Mouse (Mus musculus) midbrain, embryonic 12.5 days (tissue): ENCODE results near the gene Pard3. TPM values are rescaled to one million over a fixed set of nuclear protein-coding genes. Genes with fewer than 3 reads are reported as not detected.

ENCODE experiments used
- ATAC-seq: fragments of 200-750 bp; cut with Nextera tagmentation; 2 replicates; pipeline ENCODE4 v1.8.0; 2017; ENCODE audit warnings: low read depth, moderate TSS enrichment, moderate library complexity; ENCODE audit not compliant: low FRiP score
- H3K27ac ChIP-seq: fragments of 300-500 bp; sonication (generic); replicated peaks from 2 replicates; pipeline ENCODE4 v1.5.1; 2016; ENCODE audit warnings: mild to moderate bottlenecking
- H3K27me3 ChIP-seq: fragments of 300-500 bp; sonication (generic); 2 replicates; pipeline ENCODE4 v1.6.1; 2016; ENCODE audit warnings: mild to moderate bottlenecking
- H3K36me3 ChIP-seq: fragments of 300-500 bp; sonication (generic); 2 replicates; pipeline ENCODE4 v1.6.1; 2016
- H3K4me1 ChIP-seq: fragments of 300-500 bp; sonication (generic); 2 replicates; pipeline ENCODE4 v1.6.1; 2016
- H3K4me2 ChIP-seq: fragments of 300-500 bp; sonication (generic); replicated peaks from 2 replicates; pipeline ENCODE4 v1.6.1; 2016; ENCODE audit warnings: mild to moderate bottlenecking, moderate library complexity
- H3K4me3 ChIP-seq: fragments of 300-500 bp; sonication (generic); 2 replicates; pipeline ENCODE4 v1.5.1; 2016; ENCODE audit warnings: mild to moderate bottlenecking
- H3K9ac ChIP-seq: fragments of 300-500 bp; sonication (generic); replicated peaks from 2 replicates; pipeline ENCODE4 v1.6.1; 2016; ENCODE audit warnings: mild to moderate bottlenecking, moderate library complexity
- H3K9me3 ChIP-seq: fragments of 300-500 bp; sonication (generic); 2 replicates; pipeline ENCODE4 v1.6.1; 2016; ENCODE audit warnings: mild to moderate bottlenecking
- WGBS: fragments of 180-500 bp; shearing (Covaris S2); methylation state at CpG from one replicate; pipeline ENCODE4 v1.1.7; 2016; 5-methylcytosine and 5-hydroxymethylcytosine counted together
- polyA plus RNA-seq: library from polyadenylated mRNA; unstranded; fragments of >200 nt; fragmentation: Nextera tagmentation; extraction: Ambion mirVana; gene quantifications from 2 replicates; pipeline ENCODE4 v1.2.1, GENCODE M21; 2016

Pard3 gene
- polyA plus RNA-seq, 1 experiment from 2014 or later, result 36.6 TPM

DNA sequence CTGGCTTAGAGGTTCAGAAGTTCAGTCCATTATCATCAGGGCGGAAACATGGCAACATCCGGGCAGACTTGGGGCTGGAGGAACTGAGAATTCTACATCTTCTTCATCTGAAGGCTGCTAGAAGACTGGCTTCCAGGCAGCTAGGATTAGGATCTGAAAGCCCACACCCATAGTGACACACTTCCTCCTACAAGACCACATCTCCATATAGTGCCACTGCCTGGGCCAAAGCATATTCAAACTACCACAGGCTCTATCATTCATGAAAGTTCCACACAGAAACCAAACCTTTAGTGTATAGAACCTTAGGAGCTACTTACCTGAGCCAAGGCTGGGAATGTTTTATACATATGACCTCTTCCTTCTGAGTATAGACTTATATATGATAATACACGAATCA, 476.6 kb downstream of the Pard3 start:
- Histone ChIP-seq H3K27ac (no peak overlapping the region), H3K4me3 (no peak overlapping the region), H3K36me3 (no peaks in the 10 kb centered on the region), H3K4me1 (peaks cover 9% of the 10 kb centered on the region), H3K4me2 (no peak overlapping the region), H3K9me3 (no peaks in the 10 kb centered on the region), H3K27me3 (no peaks in the 10 kb centered on the region), H3K9ac (no peak overlapping the region)
- 89% methylated on average over 3 of the region's 3 CpGs for WGBS
- ATAC-seq, result no peak

DNA sequence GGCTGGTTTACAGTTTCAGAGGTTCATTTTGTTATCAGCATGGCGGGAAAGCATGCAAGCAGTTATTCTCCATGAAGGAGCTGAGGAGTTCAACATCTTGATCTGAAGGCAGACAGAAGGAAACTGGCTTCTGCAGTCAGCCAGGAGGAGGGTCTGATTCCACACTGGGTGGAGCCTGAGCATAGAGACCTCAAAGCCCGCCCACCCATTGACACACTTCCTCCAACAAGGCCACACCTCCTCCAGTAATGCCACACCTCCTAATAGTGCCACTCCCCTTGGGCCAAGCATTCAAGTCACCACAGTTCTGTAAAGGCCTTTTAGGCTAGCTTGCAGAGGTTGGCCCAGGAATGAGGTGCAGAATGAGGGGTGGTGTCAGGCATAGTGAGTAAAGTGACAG, 478.5 kb downstream of the Pard3 start:
- Histone ChIP-seq H3K9ac (no peak overlapping the region), H3K9me3 (no peaks in the 10 kb centered on the region), H3K4me3 (no peak overlapping the region), H3K27ac (no peak overlapping the region), H3K4me2 (no peak overlapping the region), H3K36me3 (no peaks in the 10 kb centered on the region), H3K4me1 (peaks cover 6% of the 10 kb centered on the region), H3K27me3 (no peaks in the 10 kb centered on the region)
- ATAC-seq, result no peak
- WGBS, result 76% methylated on average over 2 of the region's 2 CpGs

DNA sequence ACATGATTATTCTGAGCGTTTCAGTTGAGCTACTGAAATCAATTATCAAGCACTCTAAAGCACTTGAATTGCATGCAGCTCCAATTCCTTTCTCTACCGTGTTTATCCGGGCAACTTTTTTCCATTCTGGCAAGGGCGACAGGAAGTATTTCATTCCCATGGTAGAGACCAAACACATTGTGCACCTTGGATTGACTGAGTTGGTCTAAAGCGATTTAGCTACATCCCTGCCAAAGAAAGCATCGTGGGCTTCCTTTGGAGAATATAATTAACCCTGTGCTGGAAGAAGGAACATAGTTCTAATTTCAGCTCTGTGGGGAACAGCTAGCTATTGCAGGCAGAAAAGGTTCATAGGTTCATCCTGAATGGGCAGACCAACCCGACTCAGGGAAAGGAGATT, 480.0 kb downstream of the Pard3 start:
- Histone ChIP-seq H3K27me3 (no peaks in the 10 kb centered on the region), H3K4me3 (no peak overlapping the region), H3K9ac (no peak overlapping the region), H3K4me1 (peaks cover 14% of the 10 kb centered on the region), H3K36me3 (no peaks in the 10 kb centered on the region), H3K27ac (no peak overlapping the region), H3K9me3 (no peaks in the 10 kb centered on the region), H3K4me2 (no peak overlapping the region)
- WGBS, result 77% methylated on average over 7 of the region's 7 CpGs
- ATAC-seq, result no peak

DNA sequence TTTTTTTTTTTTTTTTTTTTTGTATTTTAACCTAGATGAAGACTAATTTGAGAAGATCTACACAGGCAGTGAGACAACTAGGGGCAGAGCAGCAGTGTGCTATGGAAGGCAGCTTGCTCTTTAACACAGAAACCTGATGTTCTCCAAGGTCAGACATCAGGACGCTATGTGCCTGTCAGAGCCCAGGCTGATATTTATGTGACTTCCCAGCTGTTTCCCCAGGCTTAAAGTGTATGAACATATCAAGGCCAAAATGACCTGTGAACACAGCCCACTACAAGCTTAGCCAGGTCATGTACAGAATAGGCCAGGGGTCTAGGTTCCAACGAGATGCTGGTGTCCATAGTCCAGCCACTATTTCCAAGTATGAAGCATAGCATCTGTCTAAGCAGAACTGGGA, 482.5 kb downstream of the Pard3 start:
- Histone ChIP-seq H3K4me1 (peaks cover 18% of the 10 kb centered on the region), H3K27ac (no peak overlapping the region)
- WGBS, result 92% methylated on average over 2 of the region's 2 CpGs

DNA sequence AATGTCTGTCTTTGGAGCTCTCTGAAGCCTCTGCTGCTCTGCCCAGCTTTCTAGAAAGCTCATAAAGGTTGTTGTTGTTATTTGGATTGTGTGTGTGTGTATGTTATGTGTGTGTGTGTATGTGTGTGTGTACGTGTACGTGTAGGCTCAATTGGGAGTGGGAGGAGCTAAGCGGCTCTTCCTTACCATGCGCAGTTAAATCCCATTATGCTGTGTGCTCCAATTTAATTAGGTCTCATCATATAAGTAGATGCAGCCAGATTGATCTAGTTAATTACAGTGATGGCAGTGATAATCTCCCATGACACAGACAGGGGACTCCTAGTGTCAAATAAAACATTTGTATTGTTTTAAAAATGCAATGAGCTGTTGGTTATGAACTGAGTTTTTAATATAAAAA, 487.2 kb downstream of the Pard3 start:
- Histone ChIP-seq H3K9me3 (no peaks in the 10 kb centered on the region), H3K27ac (no peak overlapping the region), H3K9ac (no peak overlapping the region), H3K4me1 (peaks cover 33% of the 10 kb centered on the region), H3K4me2 (no peak overlapping the region), H3K4me3 (no peak overlapping the region), H3K27me3 (no peaks in the 10 kb centered on the region; the same call in 1 of the 2 replicates), H3K36me3 (no peaks in the 10 kb centered on the region)
- ATAC-seq, result no peak
- WGBS, result 68% methylated on average over 4 of the region's 4 CpGs

More for the DNA sequence above, 482.5 kb downstream of the Pard3 start:
- no peaks in the 10 kb centered on the region for H3K9me3 ChIP-seq
- H3K4me2 ChIP-seq, result no peak overlapping the region
- no peak overlapping the region for H3K4me3 ChIP-seq
- H3K27me3 ChIP-seq, result no peaks in the 10 kb centered on the region
- no peak overlapping the region for H3K9ac ChIP-seq
- no peaks in the 10 kb centered on the region for H3K36me3 ChIP-seq
- ATAC-seq, result no peak

DNA sequence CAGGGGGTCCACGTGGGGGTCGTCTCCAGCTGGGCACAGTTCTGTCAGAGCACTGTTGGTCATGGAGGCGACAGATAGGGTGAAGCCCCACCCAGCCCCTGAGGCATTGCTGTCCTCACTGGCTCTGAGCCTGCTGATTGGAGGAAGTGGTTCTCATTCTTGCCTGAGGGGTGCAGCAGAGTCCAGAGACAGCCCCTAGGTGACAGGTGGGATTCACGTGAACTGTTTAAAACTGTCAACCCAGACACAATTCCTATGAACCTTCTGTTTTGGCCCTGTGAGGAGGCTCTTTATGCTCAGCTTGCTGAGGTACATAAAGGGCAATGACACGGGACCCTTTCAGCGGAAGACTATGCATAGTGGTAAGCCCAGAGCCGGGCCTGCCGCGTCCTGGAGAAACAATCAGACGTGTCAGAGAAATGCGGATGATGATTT, 488.5 kb downstream of the Pard3 start:
- H3K9ac ChIP-seq, result no peak overlapping the region
- no peak overlapping the region for H3K4me2 ChIP-seq
- 0 out of 2 replicates have a peak overlapping the region, but pooled peaks have one; percentile 30 for H3K27ac ChIP-seq

DNA sequence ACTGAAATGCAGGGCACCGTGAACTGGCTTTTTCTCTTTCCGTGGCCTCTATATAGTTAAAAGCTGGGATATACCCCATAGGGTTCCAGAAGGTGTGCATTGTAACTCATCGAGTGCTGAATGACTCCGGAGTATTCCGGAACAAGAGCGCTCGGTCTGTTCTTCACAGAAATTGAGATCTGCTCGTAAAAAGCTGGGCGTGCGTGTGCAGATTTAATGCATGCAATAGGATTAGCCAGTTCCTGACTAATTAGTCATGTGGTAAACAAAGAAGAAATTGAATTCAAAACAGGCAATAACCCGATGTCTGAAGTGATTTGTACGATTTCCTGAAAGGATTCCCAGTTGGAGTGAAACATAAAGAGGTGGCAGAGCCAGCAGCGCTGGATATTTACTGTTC, 489.1 kb downstream of the Pard3 start:
- WGBS, result 71% methylated on average over 13 of the region's 13 CpGs
- no peaks in the 10 kb centered on the region for H3K36me3 ChIP-seq
- 0 out of 2 replicates have a peak overlapping the region, but pooled peaks have one; percentile 35 for H3K27ac ChIP-seq

More for the DNA sequence above, 488.5 kb downstream of the Pard3 start:
- Histone ChIP-seq H3K9me3 (no peaks in the 10 kb centered on the region), H3K36me3 (no peaks in the 10 kb centered on the region), H3K4me3 (no peak overlapping the region), H3K4me1 (peaks cover 33% of the 10 kb centered on the region), H3K27me3 (no peaks in the 10 kb centered on the region; the same call in 1 of the 2 replicates)
- 53% methylated on average over 11 of the region's 11 CpGs for WGBS
- peak; percentile 47; the same call in 1 of the 2 replicates for ATAC-seq

DNA sequence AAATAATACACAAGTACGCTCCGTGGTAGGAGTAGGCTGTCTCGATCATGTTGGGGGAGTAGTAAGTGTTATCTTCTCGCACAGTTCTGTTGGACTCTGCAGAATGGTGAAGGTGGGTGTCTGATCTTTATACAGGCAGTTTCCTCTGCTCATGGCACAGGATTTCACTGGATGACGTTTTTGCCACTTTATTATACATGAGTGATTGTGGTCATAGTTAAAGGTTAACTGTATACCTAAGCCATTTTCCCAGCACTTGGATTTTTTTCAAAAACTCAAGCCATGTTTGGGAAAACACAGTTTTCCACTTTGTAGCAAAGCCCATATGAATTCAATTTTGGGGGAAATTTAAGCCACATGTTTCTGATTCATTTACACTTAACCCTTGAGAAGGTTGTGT, 489.9 kb downstream of the Pard3 start:
- no peak overlapping the region for H3K9ac ChIP-seq
- no peaks in the 10 kb centered on the region for H3K9me3 ChIP-seq
- no peaks in the 10 kb centered on the region for H3K36me3 ChIP-seq
- WGBS, result 77% methylated on average over 5 of the region's 5 CpGs
- ATAC-seq, result no peak
- H3K4me3 ChIP-seq, result no peak overlapping the region
- no peaks in the 10 kb centered on the region; the same call in 1 of the 2 replicates for H3K27me3 ChIP-seq
- H3K4me1 ChIP-seq, result peaks cover 28% of the 10 kb centered on the region
- H3K4me2 ChIP-seq, result no peak overlapping the region
- no peak overlapping the region for H3K27ac ChIP-seq

More for the DNA sequence above, 489.1 kb downstream of the Pard3 start:
- Histone ChIP-seq H3K4me3 (no peak overlapping the region), H3K9ac (no peak overlapping the region), H3K4me2 (no peak overlapping the region), H3K4me1 (peaks cover 35% of the 10 kb centered on the region), H3K9me3 (no peaks in the 10 kb centered on the region), H3K27me3 (no peaks in the 10 kb centered on the region; the same call in 1 of the 2 replicates)
- ATAC-seq, result no peak

DNA sequence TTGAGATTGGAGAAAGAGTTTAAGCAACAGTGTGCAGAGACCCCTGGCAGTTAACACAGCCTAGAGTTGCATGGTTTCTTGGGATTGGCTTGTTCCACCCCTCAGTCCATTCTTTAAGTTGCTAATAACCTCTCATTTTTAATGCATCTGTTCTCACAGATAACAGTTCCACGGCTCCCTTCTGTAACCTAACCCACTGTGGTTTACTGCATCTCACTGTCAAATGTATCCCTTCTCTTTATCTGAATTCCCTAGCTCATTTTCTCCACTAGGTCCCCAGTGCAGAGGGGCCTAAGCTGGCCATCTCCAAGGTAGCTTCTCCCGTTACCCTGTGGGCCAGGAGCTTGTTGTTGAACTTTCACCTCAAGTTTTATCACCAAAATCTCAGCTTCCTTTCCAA, 492.1 kb downstream of the Pard3 start:
- Histone ChIP-seq H3K27me3 (no peaks in the 10 kb centered on the region; the same call in 1 of the 2 replicates), H3K4me2 (no peak overlapping the region), H3K9ac (no peak overlapping the region), H3K36me3 (no peaks in the 10 kb centered on the region), H3K27ac (no peak overlapping the region), H3K4me3 (no peak overlapping the region), H3K4me1 (peaks cover 25% of the 10 kb centered on the region), H3K9me3 (no peaks in the 10 kb centered on the region)
- 73% methylated on average over 2 of the region's 2 CpGs for WGBS
- ATAC-seq, result no peak

DNA sequence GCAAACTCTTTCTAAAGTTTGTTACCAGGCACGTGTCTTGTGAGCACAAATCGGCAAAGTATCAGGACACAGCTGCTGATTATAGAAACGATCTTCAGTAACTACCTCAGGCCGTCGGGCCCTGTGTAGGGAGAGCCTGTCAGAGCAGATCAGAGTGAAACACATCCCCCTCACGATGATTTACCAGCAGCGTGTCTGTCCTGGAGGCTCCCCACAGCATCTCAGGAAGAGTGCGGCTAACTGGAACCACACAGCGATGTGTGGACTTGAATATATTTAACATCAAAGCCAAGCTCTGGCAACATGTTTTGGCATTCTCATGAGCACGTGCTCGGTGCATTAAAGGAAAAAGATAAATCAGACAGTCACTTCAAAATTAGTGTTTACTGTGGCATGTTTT, 493.3 kb downstream of the Pard3 start:
- Histone ChIP-seq H3K27ac (no peak overlapping the region), H3K9ac (no peak overlapping the region), H3K4me3 (no peak overlapping the region), H3K27me3 (no peaks in the 10 kb centered on the region; the same call in 1 of the 2 replicates), H3K9me3 (no peaks in the 10 kb centered on the region), H3K36me3 (no peaks in the 10 kb centered on the region), H3K4me2 (no peak overlapping the region), H3K4me1 (peaks cover 17% of the 10 kb centered on the region)
- WGBS, result 18% methylated on average over 11 of the region's 11 CpGs
- ATAC-seq, result peak; percentile 74

DNA sequence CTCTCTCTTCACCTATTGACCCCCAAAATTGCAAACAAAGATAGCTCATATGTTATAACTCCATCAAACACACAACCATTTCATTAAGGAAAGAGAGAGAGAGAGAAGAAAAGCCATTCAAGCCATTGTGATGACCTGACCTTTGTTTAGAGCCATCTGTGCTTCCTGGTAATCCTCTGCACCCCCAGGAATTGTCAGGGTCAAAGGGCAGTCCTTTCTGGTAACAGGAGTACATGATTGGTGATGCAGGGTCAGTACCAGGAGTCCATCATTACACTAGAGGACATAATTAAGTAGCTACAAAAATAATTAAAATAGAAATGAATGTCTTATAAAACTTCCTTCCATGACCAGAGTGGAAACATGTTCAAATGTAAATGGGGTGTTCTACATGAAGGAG, 493.9 kb downstream of the Pard3 start:
- Histone ChIP-seq H3K9ac (no peak overlapping the region), H3K4me2 (no peak overlapping the region), H3K9me3 (no peaks in the 10 kb centered on the region), H3K36me3 (no peaks in the 10 kb centered on the region), H3K27me3 (no peaks in the 10 kb centered on the region; the same call in 1 of the 2 replicates), H3K4me3 (no peak overlapping the region), H3K4me1 (peaks cover 11% of the 10 kb centered on the region), H3K27ac (no peak overlapping the region)
- peak; percentile 51; the same call in 1 of the 2 replicates for ATAC-seq

DNA sequence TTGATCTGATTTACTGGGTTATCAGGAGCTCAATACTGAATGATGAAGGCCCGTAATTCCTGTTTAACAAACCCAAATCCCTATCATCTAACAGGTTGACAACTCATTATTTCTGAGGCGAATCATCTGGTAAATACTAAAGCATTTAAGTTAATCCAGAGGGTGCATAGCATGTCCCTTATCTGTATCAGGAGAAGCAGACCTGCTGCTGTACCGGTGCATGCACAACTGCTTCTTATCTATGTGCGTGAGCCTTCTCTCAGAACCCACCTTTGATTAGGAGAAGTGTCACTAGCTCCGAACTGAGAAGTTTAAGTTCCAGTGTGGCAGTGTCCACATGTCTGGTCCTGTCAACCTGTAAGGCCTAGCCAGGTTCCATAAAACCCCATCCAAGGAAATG, 499.9 kb downstream of the Pard3 start:
- no peak overlapping the region for H3K27ac ChIP-seq
- H3K4me2 ChIP-seq, result no peak overlapping the region
- 93% methylated on average over 5 of the region's 5 CpGs for WGBS
- H3K9me3 ChIP-seq, result no peaks in the 10 kb centered on the region
- H3K27me3 ChIP-seq, result no peaks in the 10 kb centered on the region; the same call in 1 of the 2 replicates
- ATAC-seq, result no peak
- H3K4me1 ChIP-seq, result peaks cover 8% of the 10 kb centered on the region
- no peak overlapping the region for H3K4me3 ChIP-seq
- H3K9ac ChIP-seq, result no peak overlapping the region
- no peaks in the 10 kb centered on the region for H3K36me3 ChIP-seq

DNA sequence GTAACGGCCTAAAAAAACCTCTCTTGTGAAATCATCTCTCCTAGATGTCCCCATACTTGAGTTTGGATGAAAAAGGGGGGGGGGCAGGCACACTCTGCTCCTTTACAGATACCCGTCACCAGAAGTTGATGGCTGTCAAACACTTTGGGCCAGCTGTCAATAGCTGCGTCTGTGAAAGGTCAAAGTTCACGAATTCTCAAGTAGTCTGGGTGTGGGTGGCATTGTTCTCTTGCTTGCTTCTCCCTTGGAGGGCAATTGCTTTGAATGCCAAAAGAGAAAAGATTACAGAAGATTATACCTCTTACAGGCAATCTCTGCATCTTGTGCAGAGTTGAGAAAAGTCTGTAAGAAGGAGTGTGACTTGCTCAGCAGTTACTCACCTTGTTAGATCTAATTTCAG, 500.7 kb downstream of the Pard3 start:
- WGBS, result 26% methylated on average over 4 of the region's 4 CpGs
- no peak overlapping the region for H3K4me3 ChIP-seq

More for the DNA sequence above, 500.7 kb downstream of the Pard3 start:
- Histone ChIP-seq H3K4me1 (peaks cover 8% of the 10 kb centered on the region), H3K9ac (no peak overlapping the region), H3K27ac (no peak overlapping the region), H3K27me3 (no peaks in the 10 kb centered on the region; the same call in 1 of the 2 replicates), H3K9me3 (no peaks in the 10 kb centered on the region), H3K4me2 (no peak overlapping the region), H3K36me3 (no peaks in the 10 kb centered on the region)
- no peak for ATAC-seq
